ENCODE assay signal across 23 mouse cellular contexts in the genomic region with DNA sequence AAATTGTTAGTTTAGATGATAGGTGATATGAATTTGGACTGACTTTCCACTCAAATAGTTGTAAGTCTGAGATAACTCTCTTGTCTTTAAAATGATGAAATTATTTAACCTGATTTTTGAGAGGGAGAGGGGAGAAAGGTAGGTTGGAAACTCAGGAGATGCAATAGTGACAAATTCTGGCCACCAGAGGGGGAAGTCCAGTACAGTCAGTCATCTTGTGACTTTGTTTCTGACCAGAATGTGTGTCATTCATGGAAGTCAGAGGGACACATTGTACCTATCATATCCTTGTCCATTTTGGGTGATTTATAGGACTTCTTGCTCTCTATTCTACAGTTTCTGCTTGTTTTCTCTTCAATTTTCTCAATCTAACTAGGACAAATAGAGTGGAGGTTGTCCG. TPM values are rescaled to one million over a fixed set of nuclear protein-coding genes. Genes with fewer than 3 reads are reported as not detected.
A peak's percentile ranks its signal among the peaks of the same experiment; 100 is the strongest.
DNase-seq lines count a peak whose midpoint lies in the region; ATAC-seq and TF ChIP-seq lines count a peak whose summit lies in the region.
"Had no signal": no experiment of that assay in that cellular context is flagged by ENCODE, and none has a peak within 500 bp of the region (broad histone marks: within the 10 kb centered on the region; RNA-seq: fewer than 3 reads in every experiment).

No protein-coding gene starts in this region.

- no peak overlapping the region for H3K9ac ChIP-seq in heart, adult 2 months (ENCODE audit: low read depth, low read length)
- H3K9ac ChIP-seq in liver, adult 2 months (ENCODE audit: low read depth, low read length) = no peak overlapping the region
- H3K9ac ChIP-seq in liver, embryonic 12.5 days = no peak overlapping the region
- no peak overlapping the region for H3K9ac ChIP-seq in midbrain, postnatal 0 days (replicated peaks; ENCODE audit: low read length, poor library complexity, severe bottlenecking)
- H3K9ac ChIP-seq: hindbrain, embryonic 14.5 days; intestine, embryonic 15.5 days; liver, embryonic 15.5 days; midbrain, embryonic 15.5 days; neural tube, embryonic 15.5 days had no signal

- peaks cover 15% of the 10 kb centered on the region for H3K79me2 ChIP-seq in heart, adult 2 months (replicated peaks; ENCODE audit: control insufficient read depth, insufficient read depth, low read length)
- peaks cover 37% of the 10 kb centered on the region for H3K79me2 ChIP-seq in liver, adult 2 months (ENCODE audit: control insufficient read depth, insufficient read depth, low read length)

- no peak overlapping the region for H3K4me3 ChIP-seq in heart, adult 2 months
- no peak overlapping the region for H3K4me3 ChIP-seq in liver, adult 2 months (ENCODE audit: insufficient read depth, low read depth, low read length)
- H3K4me3 ChIP-seq in liver, embryonic 12.5 days = no peak overlapping the region
- no peak overlapping the region for H3K4me3 ChIP-seq in midbrain, postnatal 0 days (ENCODE audit: low read depth, low read length)
- no peak overlapping the region for H3K4me3 ChIP-seq in midbrain, embryonic 10.5 days
- H3K4me3 ChIP-seq: erythroblast, embryonic 14.5 days; intestine, embryonic 15.5 days; limb, embryonic 10.5 days; liver, embryonic 15.5 days; midbrain, embryonic 15.5 days; neural tube, embryonic 15.5 days had no signal

- intact Hi-C loops in heart, adult 2 months (cut with DNase I) = loop anchor here (2.0 to 5.0 kb wide), 2 partner anchors 17 to 120 kb away; no protein-coding TSS in a partner anchor

- peaks cover 17% of the 10 kb centered on the region for H3K4me1 ChIP-seq in heart, adult 2 months (ENCODE audit: control insufficient read depth, insufficient read depth, low read length)
- peaks cover 20% of the 10 kb centered on the region for H3K4me1 ChIP-seq in liver, adult 2 months (ENCODE audit: control insufficient read depth, insufficient read depth, low read length)
- peaks cover 47% of the 10 kb centered on the region for H3K4me1 ChIP-seq in liver, embryonic 12.5 days
- H3K4me1 ChIP-seq in midbrain, postnatal 0 days (ENCODE audit: insufficient read depth, low read length) = no peaks in the 10 kb centered on the region
- peaks cover 7% of the 10 kb centered on the region; the same call in 1 of the 2 replicates for H3K4me1 ChIP-seq in midbrain, embryonic 10.5 days
- H3K4me1 ChIP-seq: midbrain, embryonic 15.5 days had no signal

- 74% methylated on average over 1 of the region's 1 CpGs for WGBS in heart, adult 2 months
- WGBS in liver, adult 2 months = 53% methylated on average over 1 of the region's 1 CpGs
- WGBS in liver, embryonic 12.5 days (ENCODE audit: insufficient replicate concordance) = 66% methylated on average over 1 of the region's 1 CpGs
- 97% methylated on average over 1 of the region's 1 CpGs for WGBS in midbrain, postnatal 0 days
- 97% methylated on average over 1 of the region's 1 CpGs for WGBS in midbrain, embryonic 10.5 days

- TF ChIP-seq POLR2A in heart, adult 2 months (IDR thresholded peaks at IDR 0.05; ENCODE audit: insufficient read depth, low read depth, low read length) = no peak
- TF ChIP-seq POLR2A in liver, adult 2 months (IDR thresholded peaks at IDR 0.05; ENCODE audit: extremely low read depth, insufficient read depth, low read length) = no peak

- no peaks in the 10 kb centered on the region for H3K27me3 ChIP-seq in heart, adult 2 months (ENCODE audit: control insufficient read depth, insufficient read depth, low read length)
- H3K27me3 ChIP-seq in liver, adult 2 months (ENCODE audit: control insufficient read depth, insufficient read depth, low read length) = no peaks in the 10 kb centered on the region
- H3K27me3 ChIP-seq in liver, embryonic 12.5 days (replicated peaks) = no peaks in the 10 kb centered on the region
- no peaks in the 10 kb centered on the region for H3K27me3 ChIP-seq in midbrain, postnatal 0 days (ENCODE audit: insufficient read depth, low read length)
- H3K27me3 ChIP-seq in midbrain, embryonic 10.5 days (ENCODE audit: low read depth, poor library complexity, severe bottlenecking) = no peaks in the 10 kb centered on the region
- H3K27me3 ChIP-seq: intestine, embryonic 15.5 days; liver, embryonic 15.5 days; midbrain, embryonic 15.5 days; neural tube, embryonic 15.5 days had no signal

- H3K9me3 ChIP-seq in liver, embryonic 12.5 days (replicated peaks) = no peaks in the 10 kb centered on the region
- H3K9me3 ChIP-seq in midbrain, postnatal 0 days (ENCODE audit: low read length) = no peaks in the 10 kb centered on the region
- no peaks in the 10 kb centered on the region for H3K9me3 ChIP-seq in midbrain, embryonic 10.5 days (replicated peaks)
- H3K9me3 ChIP-seq: intestine, embryonic 15.5 days; limb, embryonic 10.5 days; liver, embryonic 15.5 days; midbrain, embryonic 15.5 days; neural tube, embryonic 15.5 days had no signal

- no peak for TF ChIP-seq EP300 in heart, adult 2 months (IDR thresholded peaks at IDR 0.05; ENCODE audit: insufficient read depth, low read depth, low read length)

- no peak for DNase-seq in heart, adult 2 months
- DNase-seq in heart, adult 18-20 months = no peak
- no peak for DNase-seq in liver, adult 2 months (ENCODE audit: extremely low read depth, low read depth, low spot score)
- DNase-seq in midbrain, postnatal 0 days (ENCODE audit: low spot score) = no peak
- DNase-seq in midbrain, embryonic 10.5 days (ENCODE audit: low spot score) = no peak
- no peak for DNase-seq in thymus, postnatal 4 days
- DNase-seq in kidney, adult 8-10 months = no peak
- DNase-seq: adrenal gland, adult 8-10 months; cerebellum, adult 9-10 months; kidney, postnatal 10 days; right cerebral cortex, postnatal 14 days; spleen, adult 18-20 months; thymus, adult 2 months had no signal

- ATAC-seq in liver, embryonic 12.5 days = no peak
- ATAC-seq in midbrain, postnatal 0 days (ENCODE audit: low FRiP score) = no peak
- ATAC-seq: forebrain, embryonic 16.5 days; intestine, embryonic 15.5 days; midbrain, embryonic 15.5 days had no signal

- no peak overlapping the region for H3K27ac ChIP-seq in heart, adult 2 months
- no peak overlapping the region for H3K27ac ChIP-seq in liver, adult 2 months (replicated peaks; ENCODE audit: insufficient read depth, low read depth, low read length)
- H3K27ac ChIP-seq in liver, embryonic 12.5 days = no peak overlapping the region
- no peak overlapping the region for H3K27ac ChIP-seq in midbrain, postnatal 0 days (ENCODE audit: low read depth, low read length)
- no peak overlapping the region for H3K27ac ChIP-seq in midbrain, embryonic 10.5 days (replicated peaks)
- H3K27ac ChIP-seq: hindbrain, embryonic 14.5 days; intestine, embryonic 15.5 days; limb, embryonic 10.5 days; liver, embryonic 15.5 days; midbrain, embryonic 15.5 days; neural tube, embryonic 15.5 days had no signal

- H3K36me3 ChIP-seq in heart, adult 2 months (ENCODE audit: control insufficient read depth, insufficient read depth, low read length) = peaks cover 26% of the 10 kb centered on the region
- H3K36me3 ChIP-seq in liver, adult 2 months (ENCODE audit: control insufficient read depth, insufficient read depth, low read length) = no peaks in the 10 kb centered on the region
- no peaks in the 10 kb centered on the region for H3K36me3 ChIP-seq in liver, embryonic 12.5 days
- H3K36me3 ChIP-seq in midbrain, postnatal 0 days (ENCODE audit: insufficient read depth, low read length) = no peaks in the 10 kb centered on the region
- 0 out of 2 replicates have a peak, but pooled peaks cover 3% of the 10 kb centered on the region for H3K36me3 ChIP-seq in midbrain, embryonic 10.5 days
- H3K36me3 ChIP-seq: intestine, embryonic 15.5 days; limb, embryonic 10.5 days; liver, embryonic 15.5 days; midbrain, embryonic 15.5 days; neural tube, embryonic 15.5 days had no signal

- TF ChIP-seq CTCF in heart, adult 2 months (IDR thresholded peaks at IDR 0.05) = peak; percentile 62
- peak; percentile 52 for TF ChIP-seq CTCF in liver, adult 2 months (IDR thresholded peaks at IDR 0.05; ENCODE audit: low read depth, low read length)
- TF ChIP-seq CTCF in midbrain, postnatal 0 days (IDR thresholded peaks at IDR 0.05) = peak; percentile 41

- H3K4me2 ChIP-seq in liver, embryonic 12.5 days = no peak overlapping the region
- H3K4me2 ChIP-seq in midbrain, postnatal 0 days (ENCODE audit: low read depth, low read length, poor library complexity, severe bottlenecking) = no peak overlapping the region
- H3K4me2 ChIP-seq: heart, embryonic 11.5 days; hindbrain, embryonic 14.5 days; intestine, embryonic 15.5 days; liver, embryonic 15.5 days; midbrain, embryonic 15.5 days; neural tube, embryonic 15.5 days had no signal

RNA-seq across cellular contexts. Expression of gene R3hcc1l, which starts 19.0 kb away (rescaled TPM):
- total RNA-seq in heart, adult 2 months (2021) = 10 to 100 TPM; 28.2 to 28.7 TPM
- polyA plus RNA-seq in heart, adult 2 months (2012; rRNA removed) = 2.7 and 5.1 TPM in 2 replicates
- 10 to 100 TPM; 22.8 to 28.9 TPM for total RNA-seq in heart, adult 18-20 months (2021)
- total RNA-seq in liver, adult 2 months (2014; rRNA removed) = 11.9 and 14.7 TPM in 2 replicates
- 2.4 TPM in 2 replicates for polyA plus RNA-seq in liver, adult 2 months (2012; rRNA removed)
- 13.9 and 15.7 TPM in 2 replicates for polyA plus RNA-seq in liver, embryonic 12.5 days (2016; fragmentation: Nextera tagmentation; extraction: Ambion mirVana)
- total RNA-seq in midbrain, postnatal 0 days (2014; rRNA removed) = 7.7 and 12.9 TPM in 2 replicates
- 9.8 and 9.9 TPM in 2 replicates for polyA plus RNA-seq in midbrain, postnatal 0 days (2015; fragmentation: Nextera tagmentation; extraction: Ambion mirVana)
- 23.3 and 23.7 TPM in 2 replicates for polyA plus RNA-seq in midbrain, embryonic 10.5 days (2016; fragmentation: Nextera tagmentation; extraction: Ambion mirVana)
